In the genomic region with DNA sequence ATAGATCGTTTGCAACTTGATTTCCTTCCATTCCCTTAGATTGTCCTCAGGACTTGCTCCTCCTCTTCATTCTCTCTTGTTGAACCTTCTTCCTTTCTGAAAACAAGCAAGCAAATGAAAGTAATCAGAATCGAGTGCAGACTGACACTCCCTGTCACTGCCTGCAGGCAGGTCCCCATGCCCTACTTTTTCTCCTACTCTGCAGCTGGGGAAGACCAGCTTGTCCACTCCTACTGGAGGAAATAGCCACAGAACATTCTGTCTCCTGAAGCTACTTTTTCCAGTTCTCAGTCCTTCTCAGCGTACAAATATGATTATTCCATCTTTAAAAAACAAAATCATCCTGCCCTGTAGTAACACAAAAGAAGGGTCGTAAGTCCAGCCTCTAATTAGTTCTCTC, we compare ENCODE assay signal across 21 mouse cellular contexts. TPM values are rescaled to one million over a fixed set of nuclear protein-coding genes. Genes with fewer than 3 reads are reported as not detected.
"Had no signal": no experiment of that assay in that cellular context is flagged by ENCODE, and none has a peak within 500 bp of the region (broad histone marks: within the 10 kb centered on the region; RNA-seq: fewer than 3 reads in every experiment).

No protein-coding gene starts in this region.

- H3K4me2 ChIP-seq: lung, embryonic 15.5 days; midbrain, embryonic 11.5 days; midbrain, embryonic 13.5 days; midbrain, embryonic 15.5 days; neural tube, embryonic 12.5 days; stomach, embryonic 15.5 days had no signal

- H3K4me3 ChIP-seq: lung, embryonic 15.5 days; megakaryocyte, embryonic 14.5 days; midbrain, embryonic 13.5 days; midbrain, embryonic 15.5 days; neural tube, embryonic 12.5 days; stomach, embryonic 15.5 days had no signal

- H3K27me3 ChIP-seq: lung, embryonic 15.5 days; megakaryocyte, embryonic 14.5 days; midbrain, embryonic 13.5 days; midbrain, embryonic 15.5 days; neural tube, embryonic 12.5 days; stomach, embryonic 15.5 days had no signal

- H3K4me1 ChIP-seq: lung, embryonic 15.5 days; megakaryocyte, embryonic 14.5 days; midbrain, embryonic 13.5 days; midbrain, embryonic 15.5 days; neural tube, embryonic 12.5 days; stomach, embryonic 15.5 days had no signal

- ATAC-seq: lung, postnatal 0 days; midbrain, embryonic 13.5 days; midbrain, embryonic 15.5 days had no signal

- H3K27ac ChIP-seq: lung, embryonic 15.5 days; macrophage; midbrain, embryonic 13.5 days; midbrain, embryonic 15.5 days; neural tube, embryonic 12.5 days; stomach, embryonic 15.5 days; stomach, postnatal 0 days had no signal

- H3K9me3 ChIP-seq: lung, embryonic 15.5 days; midbrain, embryonic 13.5 days; midbrain, embryonic 15.5 days; neural tube, embryonic 12.5 days; stomach, embryonic 15.5 days had no signal

- H3K9ac ChIP-seq: lung, embryonic 15.5 days; midbrain, embryonic 13.5 days; midbrain, embryonic 15.5 days; neural tube, embryonic 12.5 days; stomach, embryonic 15.5 days had no signal

- DNase-seq: lung, adult 2 months; lung, postnatal 14 days; lung, postnatal 36 days; right cerebral cortex, postnatal 25 days; thymus, adult 2 months; thymus, postnatal 25 days; thymus, postnatal 4 days had no signal

RNA-seq across cellular contexts. Expression of a gene that starts 35.3 kb away (rescaled TPM):
- polyA plus RNA-seq: lung, adult 2 months; lung, embryonic 15.5 days; lung, postnatal 0 days; macrophage; midbrain, embryonic 11.5 days; midbrain, embryonic 13.5 days; midbrain, embryonic 15.5 days; midbrain, postnatal 0 days; neural tube, embryonic 12.5 days; neural tube, embryonic 14.5 days; spleen, adult 2 months; stomach, embryonic 15.5 days; stomach, postnatal 0 days; thymus, adult 2 months; urinary bladder, adult 2 months had no signal
